Mouse (Mus musculus): ENCODE results near the gene Ino80d. TPM values are rescaled to one million over a fixed set of nuclear protein-coding genes. Genes with fewer than 3 reads are reported as not detected.

Gene Ino80d
- polyA plus RNA-seq, 1 experiment from 2014 or later: 8.2 TPM

GRCm38 (mm10) chr1:63102758-63103451, 11.6 kb downstream of the Ino80d start:
- no peak overlapping the region for H3K9ac ChIP-seq (replicated peaks)
- no peak overlapping the region for H3K27ac ChIP-seq (replicated peaks)
- no peak overlapping the region for H3K4me2 ChIP-seq
- ATAC-seq (ENCODE audit: low FRiP score): no peak
- H3K9me3 ChIP-seq (replicated peaks): no peaks in the 10 kb centered on the region
- 95% methylated on average over 12 of the region's 12 CpGs for WGBS
- no peaks in the 10 kb centered on the region for H3K27me3 ChIP-seq (replicated peaks)
- no peak overlapping the region for H3K4me3 ChIP-seq (replicated peaks)
- H3K4me1 ChIP-seq: no peaks in the 10 kb centered on the region
- peaks cover 40% of the 10 kb centered on the region for H3K36me3 ChIP-seq

DNA sequence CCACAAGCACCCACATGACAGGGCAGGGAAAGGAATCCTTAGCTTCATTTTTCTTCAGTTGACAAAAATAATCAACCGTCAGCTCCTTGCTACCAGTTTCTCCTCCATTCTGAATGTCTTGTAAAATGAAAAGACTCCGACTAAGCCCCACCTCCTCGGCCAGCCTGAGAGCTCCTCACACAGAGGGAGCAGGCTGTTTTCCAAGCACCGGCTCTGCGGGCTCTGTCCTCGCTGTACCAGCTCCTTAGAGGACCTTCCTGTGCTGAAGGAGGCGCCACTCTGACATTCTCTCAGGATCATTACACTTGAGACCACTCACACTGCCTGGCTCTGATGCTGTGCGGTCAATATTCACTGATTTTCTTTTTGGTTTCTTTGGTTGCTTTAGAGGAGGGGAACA, 14.3 kb downstream of the Ino80d start:
- no peak overlapping the region for H3K4me3 ChIP-seq (replicated peaks)
- no peak overlapping the region for H3K4me2 ChIP-seq
- ATAC-seq (ENCODE audit: low FRiP score): no peak
- WGBS: 94% methylated on average over 8 of the region's 8 CpGs
- no peaks in the 10 kb centered on the region for H3K27me3 ChIP-seq (replicated peaks)
- H3K9me3 ChIP-seq (replicated peaks): no peaks in the 10 kb centered on the region
- no peak overlapping the region for H3K27ac ChIP-seq (replicated peaks)
- no peaks in the 10 kb centered on the region for H3K4me1 ChIP-seq
- H3K36me3 ChIP-seq: peaks cover 45% of the 10 kb centered on the region
- no peak overlapping the region for H3K9ac ChIP-seq (replicated peaks)

DNA sequence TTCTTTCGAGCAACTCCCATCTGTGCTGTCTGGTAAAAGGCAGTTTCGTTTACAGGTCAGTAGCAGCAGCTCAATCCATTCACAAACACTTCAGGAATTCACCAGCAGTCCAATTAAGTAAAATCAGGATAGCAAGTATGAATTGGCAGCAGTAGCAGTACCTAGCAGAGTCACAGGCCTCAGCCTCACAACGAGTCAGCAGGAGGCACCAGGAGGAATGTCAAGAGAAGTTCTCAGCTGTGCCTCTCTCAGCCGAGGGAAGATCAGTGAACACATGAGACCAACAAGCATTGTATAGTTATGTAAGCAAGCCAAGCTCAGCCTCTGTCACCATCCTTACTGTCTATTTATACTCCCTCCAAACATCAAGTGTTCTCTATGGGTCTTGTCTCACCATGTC, 15.6 kb downstream of the Ino80d start:
- Histone ChIP-seq H3K4me2 (no peak overlapping the region), H3K9me3 (replicated peaks) (no peaks in the 10 kb centered on the region), H3K4me3 (replicated peaks) (no peak overlapping the region), H3K36me3 (peaks cover 47% of the 10 kb centered on the region), H3K27ac (replicated peaks) (no peak overlapping the region), H3K4me1 (no peaks in the 10 kb centered on the region), H3K9ac (replicated peaks) (no peak overlapping the region), H3K27me3 (replicated peaks) (no peaks in the 10 kb centered on the region)
- ATAC-seq (ENCODE audit: low FRiP score): no peak
- 83% methylated on average over 4 of the region's 4 CpGs for WGBS

DNA sequence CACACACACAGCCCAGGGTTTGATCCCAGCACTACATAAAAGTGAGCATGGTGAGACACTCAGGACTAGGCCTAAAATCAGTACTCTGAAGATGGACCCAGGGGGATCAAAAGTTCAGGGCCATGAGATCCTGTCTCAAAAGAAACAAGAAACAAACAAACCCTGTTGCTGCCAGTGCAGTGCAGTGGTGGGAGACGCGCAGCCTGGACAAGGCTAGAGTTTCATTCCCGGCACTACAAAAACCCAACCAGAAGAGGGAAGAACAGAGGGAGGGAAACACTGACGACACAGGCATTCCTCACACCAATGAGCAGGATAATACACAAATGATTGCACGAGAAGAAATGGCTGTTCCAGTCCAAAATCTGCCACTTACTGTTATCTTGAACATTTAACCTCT, 18.4 kb downstream of the Ino80d start:
- Histone ChIP-seq H3K4me1 (no peaks in the 10 kb centered on the region), H3K4me2 (no peak overlapping the region), H3K27me3 (replicated peaks) (no peaks in the 10 kb centered on the region), H3K4me3 (replicated peaks) (no peak overlapping the region), H3K36me3 (peaks cover 45% of the 10 kb centered on the region), H3K27ac (replicated peaks) (no peak overlapping the region), H3K9me3 (replicated peaks) (no peaks in the 10 kb centered on the region), H3K9ac (replicated peaks) (no peak overlapping the region)
- 85% methylated on average over 5 of the region's 5 CpGs for WGBS
- ATAC-seq (ENCODE audit: low FRiP score): no peak

- Histone ChIP-seq H3K27ac (replicated peaks) (no peak overlapping the region), H3K4me3 (replicated peaks) (no peak overlapping the region), H3K9ac (replicated peaks) (no peak overlapping the region), H3K36me3 (peaks cover 59% of the 10 kb centered on the region), H3K27me3 (replicated peaks) (no peaks in the 10 kb centered on the region), H3K9me3 (replicated peaks) (no peaks in the 10 kb centered on the region), H3K4me2 (no peak overlapping the region), H3K4me1 (no peaks in the 10 kb centered on the region)
- no peak for ATAC-seq (ENCODE audit: low FRiP score)
- WGBS: 93% methylated on average over 5 of the region's 5 CpGs
Measured at GRCm38 (mm10) chr1:63089795-63090194, 24.7 kb downstream of the Ino80d start.

DNA sequence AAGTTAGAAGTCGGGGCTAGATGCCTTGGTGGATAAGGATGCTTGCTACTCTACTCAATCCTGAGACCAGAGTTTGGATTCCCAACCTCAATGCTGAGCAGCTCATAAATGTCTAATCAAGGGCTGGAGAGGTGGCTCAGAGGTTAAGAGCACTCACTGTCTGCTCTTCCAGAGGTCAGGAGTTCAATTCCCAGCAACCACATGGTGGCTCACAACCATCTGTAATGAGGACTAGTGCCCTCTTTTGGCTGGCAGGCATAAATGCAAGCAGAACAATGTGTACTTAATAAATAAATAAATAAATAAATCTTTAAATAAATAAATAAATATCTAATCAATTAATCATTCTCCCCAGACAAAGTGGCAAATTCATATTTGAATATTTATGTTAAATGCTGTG, 25.9 kb downstream of the Ino80d start:
- 100% methylated on average over 1 of the region's 1 CpGs for WGBS
- Histone ChIP-seq H3K27me3 (replicated peaks) (no peaks in the 10 kb centered on the region), H3K4me2 (no peak overlapping the region), H3K4me1 (no peaks in the 10 kb centered on the region), H3K4me3 (replicated peaks) (no peak overlapping the region), H3K27ac (replicated peaks) (no peak overlapping the region), H3K9me3 (replicated peaks) (no peaks in the 10 kb centered on the region), H3K36me3 (peaks cover 60% of the 10 kb centered on the region), H3K9ac (replicated peaks) (no peak overlapping the region)
- ATAC-seq (ENCODE audit: low FRiP score): no peak

DNA sequence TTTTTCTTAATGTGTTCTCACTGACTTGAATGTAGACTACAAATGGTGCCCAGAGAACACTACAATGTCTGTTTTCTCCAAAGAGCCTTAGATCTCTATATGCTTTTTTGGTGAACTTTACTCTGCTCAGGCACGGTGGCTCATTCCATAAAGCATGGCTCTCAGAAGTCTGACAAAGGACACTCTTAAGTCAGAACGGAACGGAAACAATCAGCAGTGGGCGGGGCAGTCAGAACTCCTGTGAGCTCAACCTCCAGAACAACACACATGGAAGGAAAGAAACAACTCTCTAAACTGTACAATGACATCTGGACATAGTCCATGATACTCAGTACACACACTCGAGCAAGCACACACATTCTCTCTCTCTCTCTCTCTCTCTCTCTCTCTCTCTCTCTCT, 34.2 kb downstream of the Ino80d start:
- 71% methylated on average over 5 of the region's 5 CpGs for WGBS
- no peaks in the 10 kb centered on the region for H3K9me3 ChIP-seq (replicated peaks)
- H3K4me2 ChIP-seq: no peak overlapping the region
- H3K4me1 ChIP-seq: no peaks in the 10 kb centered on the region
- no peak overlapping the region for H3K4me3 ChIP-seq (replicated peaks)
- no peak overlapping the region for H3K27ac ChIP-seq (replicated peaks)
- no peak overlapping the region for H3K9ac ChIP-seq (replicated peaks)
- ATAC-seq (ENCODE audit: low FRiP score): no peak
- H3K36me3 ChIP-seq: peaks cover 30% of the 10 kb centered on the region
- H3K27me3 ChIP-seq (replicated peaks): no peaks in the 10 kb centered on the region

DNA sequence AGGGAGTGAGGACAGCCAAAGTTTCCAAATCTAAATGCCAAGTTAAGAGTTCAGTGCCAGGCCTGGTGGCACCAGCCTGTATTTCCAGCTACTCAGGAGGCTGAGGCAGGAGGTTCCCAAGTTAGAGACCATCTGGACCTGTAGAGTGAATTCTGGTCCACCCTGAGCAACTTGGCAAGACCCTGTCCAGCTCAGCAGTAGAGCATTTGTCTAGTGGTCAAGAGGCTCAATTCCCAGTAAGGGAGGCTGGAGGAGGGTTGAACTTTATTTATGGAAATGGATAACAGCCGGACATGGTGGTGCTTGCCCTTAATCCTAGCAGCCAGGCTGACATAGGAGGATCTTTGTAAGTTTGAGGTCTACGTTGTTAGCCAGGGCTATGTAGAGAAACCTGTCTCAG, 38.1 kb downstream of the Ino80d start:
- no peak for ATAC-seq (ENCODE audit: low FRiP score)
- Histone ChIP-seq H3K9ac (replicated peaks) (no peak overlapping the region), H3K27ac (replicated peaks) (no peak overlapping the region), H3K27me3 (replicated peaks) (no peaks in the 10 kb centered on the region), H3K9me3 (replicated peaks) (no peaks in the 10 kb centered on the region), H3K4me2 (no peak overlapping the region), H3K36me3 (peaks cover 45% of the 10 kb centered on the region), H3K4me1 (no peaks in the 10 kb centered on the region), H3K4me3 (replicated peaks) (no peak overlapping the region)
- WGBS: 93% methylated on average over 2 of the region's 2 CpGs

GRCm38 (mm10) chr1:63071379-63071778, 43.1 kb downstream of the Ino80d start:
- peaks cover 71% of the 10 kb centered on the region for H3K36me3 ChIP-seq

DNA sequence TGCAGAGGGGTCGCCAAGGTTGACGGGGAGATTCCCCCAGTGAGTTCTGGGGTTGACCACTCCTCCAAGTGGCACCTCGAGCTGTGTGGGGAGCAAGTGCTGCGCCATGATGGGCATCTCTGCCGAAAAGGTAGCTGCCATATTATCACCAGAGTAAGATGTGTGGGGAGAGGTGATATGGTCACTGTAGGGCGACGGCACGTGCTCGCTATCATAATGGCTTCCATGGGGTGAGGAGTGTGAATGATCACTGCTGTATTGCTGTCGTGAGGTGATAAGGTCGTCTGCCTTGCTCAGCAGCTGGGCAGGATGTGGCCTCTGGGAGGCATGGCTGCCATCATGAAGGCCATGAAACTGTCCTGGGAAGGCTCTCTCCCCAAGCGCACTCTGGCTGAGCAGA, 56.1 kb downstream of the Ino80d start:
- H3K4me2 ChIP-seq: no peak overlapping the region
- no peak overlapping the region for H3K27ac ChIP-seq (replicated peaks)
- no peaks in the 10 kb centered on the region for H3K9me3 ChIP-seq (replicated peaks)
- H3K27me3 ChIP-seq (replicated peaks): no peaks in the 10 kb centered on the region
- peaks cover 7% of the 10 kb centered on the region; the same call in 1 of the 2 replicates for H3K4me1 ChIP-seq
- no peak overlapping the region for H3K4me3 ChIP-seq (replicated peaks)
- WGBS: 94% methylated on average over 12 of the region's 12 CpGs
- no peak for ATAC-seq (ENCODE audit: low FRiP score)
- peaks cover 49% of the 10 kb centered on the region for H3K36me3 ChIP-seq
- no peak overlapping the region for H3K9ac ChIP-seq (replicated peaks)

More at GRCm38 (mm10) chr1:63071379-63071778, 43.1 kb downstream of the Ino80d start:
- Histone ChIP-seq H3K4me2 (no peak overlapping the region), H3K27ac (replicated peaks) (no peak overlapping the region), H3K4me3 (replicated peaks) (no peak overlapping the region), H3K27me3 (replicated peaks) (no peaks in the 10 kb centered on the region), H3K9me3 (replicated peaks) (no peaks in the 10 kb centered on the region), H3K9ac (replicated peaks) (no peak overlapping the region), H3K4me1 (no peaks in the 10 kb centered on the region)
- no peak for ATAC-seq (ENCODE audit: low FRiP score)
- WGBS: 97% methylated on average over 1 of the region's 1 CpGs

- H3K4me2 ChIP-seq: no peak overlapping the region
- 88% methylated on average over 11 of the region's 11 CpGs for WGBS
- no peak overlapping the region for H3K4me3 ChIP-seq (replicated peaks)
- H3K9ac ChIP-seq (replicated peaks): no peak overlapping the region
- peaks cover 7% of the 10 kb centered on the region; the same call in 1 of the 2 replicates for H3K4me1 ChIP-seq
- ATAC-seq (ENCODE audit: low FRiP score): no peak
- no peaks in the 10 kb centered on the region for H3K9me3 ChIP-seq (replicated peaks)
- H3K36me3 ChIP-seq: peaks cover 44% of the 10 kb centered on the region
- no peaks in the 10 kb centered on the region for H3K27me3 ChIP-seq (replicated peaks)
- no peak overlapping the region for H3K27ac ChIP-seq (replicated peaks)
Measured at GRCm38 (mm10) chr1:63057849-63058248, 56.6 kb downstream of the Ino80d start.

DNA sequence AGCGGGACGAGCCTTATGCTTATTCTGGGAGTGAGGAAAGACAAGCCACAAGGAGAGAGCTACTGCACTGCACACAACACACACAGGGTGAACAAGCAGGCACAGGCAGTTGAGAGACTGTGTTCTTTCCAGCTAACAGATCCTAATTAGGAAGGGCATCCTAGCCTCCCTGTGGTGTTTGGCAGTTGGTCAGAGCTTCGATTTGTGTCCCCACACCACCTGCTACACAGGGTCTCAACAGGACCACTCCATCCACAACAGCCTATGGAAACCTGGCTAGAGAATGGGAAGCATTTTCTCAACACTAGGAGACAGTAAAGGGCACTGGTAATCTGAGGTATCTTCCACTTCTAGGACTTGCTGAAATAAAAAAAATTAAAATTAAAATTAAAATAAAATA, 57.1 kb downstream of the Ino80d start:
- 94% methylated on average over 3 of the region's 3 CpGs for WGBS
- Histone ChIP-seq H3K9ac (replicated peaks) (no peak overlapping the region), H3K4me3 (replicated peaks) (no peak overlapping the region), H3K27me3 (replicated peaks) (no peaks in the 10 kb centered on the region), H3K36me3 (peaks cover 43% of the 10 kb centered on the region), H3K4me2 (no peak overlapping the region), H3K27ac (replicated peaks) (no peak overlapping the region), H3K4me1 (peaks cover 10% of the 10 kb centered on the region; the same call in 1 of the 2 replicates), H3K9me3 (replicated peaks) (no peaks in the 10 kb centered on the region)
- ATAC-seq (ENCODE audit: low FRiP score): no peak

Measured in neural tube, embryonic 15.5 days (tissue).